Mouse (Mus musculus) left cerebral cortex, postnatal 10 days (tissue): ENCODE data around the gene Tmub2. TPM values are rescaled to one million over a fixed set of nuclear protein-coding genes. Genes with fewer than 3 reads are reported as not detected.

Source experiments
- DNase-seq, 2 experiments: peaks; one replicate each; pipeline ENCODE4 v3.0.0; 2021 to 2022; ENCODE audit warnings: low spot score in 2 of 2, mixed read lengths in 1 of 2; ENCODE audit errors: extremely low spot score in 1 of 2
- intact Hi-C: fragments of 180-260 bp; cut with DNase I; formaldehyde crosslinking; loops from one replicate; pipeline ENCODE4 v1.15.1; 2025
- total RNA-seq, 2 experiments: library from RNA; stranded (reverse); gene quantifications; 2 replicates each; pipeline ENCODE4 v1.2.3; 2021

Gene Tmub2
- 10 to 100 TPM; 61.2 to 64.4 TPM for total RNA-seq

DNA sequence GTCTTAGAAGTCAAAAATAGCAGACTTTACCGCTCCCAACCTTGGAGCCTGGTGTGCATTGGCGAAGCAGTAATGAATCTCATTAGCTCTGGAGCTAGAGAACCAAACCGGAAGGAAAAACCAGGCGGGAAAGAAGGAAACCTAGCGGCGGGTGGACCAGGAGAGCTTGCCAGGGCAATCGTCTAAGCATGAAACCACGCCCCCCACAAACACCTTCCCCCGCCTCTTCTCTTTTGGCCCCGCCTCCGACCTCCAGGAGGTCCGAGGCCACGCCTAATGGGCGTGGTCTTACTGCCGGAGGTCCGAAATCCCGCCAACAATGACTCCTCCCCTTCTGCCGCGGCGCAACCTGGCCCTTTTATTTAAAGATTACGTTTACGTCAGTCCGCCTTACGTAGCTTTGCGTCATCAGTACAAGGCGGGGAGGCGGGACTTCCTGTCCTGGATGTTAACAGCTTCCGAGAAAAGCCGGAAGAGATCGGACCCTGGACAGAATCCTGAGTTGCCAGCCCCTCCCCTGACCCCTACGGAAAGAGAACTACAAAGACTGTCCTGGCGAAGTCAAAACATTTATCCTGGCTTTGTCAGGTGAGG is at the start of gene Tmub2:
Tmub2 (plus strand) TSS at position 431 of the 594 bp plus-strand sequence.
- intact Hi-C loops = no loop called here
- peak; percentile 96 for DNase-seq

DNA sequence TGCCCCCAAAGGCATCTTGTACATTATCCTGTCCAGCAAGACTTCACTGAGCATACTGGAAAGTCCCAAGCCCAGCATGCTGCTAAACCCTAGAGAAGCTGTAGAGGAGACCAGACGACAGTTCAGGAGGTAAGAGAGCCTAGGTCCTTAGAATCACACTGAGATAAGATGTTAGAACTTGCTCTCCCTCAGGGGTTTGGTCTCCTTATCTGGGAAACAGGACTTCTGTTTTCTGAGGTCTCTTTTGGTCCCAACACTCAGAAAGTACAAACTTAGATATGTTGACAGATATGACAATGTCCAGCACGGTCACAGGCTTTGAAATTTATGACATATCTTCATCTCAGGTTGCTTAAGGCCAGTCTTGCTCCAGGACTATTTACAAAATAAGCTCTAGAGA is 48.7 kb upstream of the Tmub2 start:
- intact Hi-C loops = no loop called here
- no peak for DNase-seq

DNA sequence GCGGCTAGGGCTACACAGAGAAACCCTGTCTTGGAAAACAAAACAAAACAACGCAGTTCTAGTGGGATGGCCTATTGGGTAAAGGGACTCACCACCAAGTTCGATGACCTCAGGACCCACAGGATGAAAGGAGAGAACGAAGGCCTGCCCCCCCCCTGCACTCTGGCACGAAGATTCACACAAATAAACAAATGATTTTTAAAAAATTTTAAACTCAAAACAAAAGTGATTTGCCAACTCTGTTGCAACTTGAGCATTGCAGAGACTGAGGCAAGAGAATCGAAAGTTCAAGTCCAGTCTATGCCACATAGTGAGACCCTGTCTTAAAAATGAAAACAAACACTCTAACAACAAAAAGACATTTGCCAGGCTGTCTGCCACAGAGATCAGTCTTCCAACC is 44.1 kb upstream of the Tmub2 start:
- DNase-seq = no peak
- intact Hi-C loops = no loop called here

DNA sequence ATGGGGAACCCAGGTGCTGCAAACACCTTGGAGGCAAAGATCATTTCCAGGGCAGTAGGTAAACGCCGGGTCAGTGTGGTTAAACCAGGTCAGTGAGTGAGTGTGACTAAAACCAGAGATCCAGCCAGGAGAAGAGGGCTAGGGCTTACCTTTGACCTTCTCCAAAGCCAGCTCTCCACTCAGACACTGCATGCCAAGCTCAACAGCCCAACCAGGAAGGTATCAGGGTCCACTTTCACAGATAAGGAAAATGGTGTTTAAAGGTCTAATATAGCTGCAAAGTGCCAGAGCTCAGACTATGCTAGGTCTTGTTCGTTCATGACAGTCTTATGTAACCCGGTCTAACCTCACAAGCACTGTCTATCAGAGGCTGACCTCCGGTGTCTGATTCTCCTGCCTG is 43.5 kb upstream of the Tmub2 start:
- DNase-seq = no peak
- intact Hi-C loops = no loop called here

DNA sequence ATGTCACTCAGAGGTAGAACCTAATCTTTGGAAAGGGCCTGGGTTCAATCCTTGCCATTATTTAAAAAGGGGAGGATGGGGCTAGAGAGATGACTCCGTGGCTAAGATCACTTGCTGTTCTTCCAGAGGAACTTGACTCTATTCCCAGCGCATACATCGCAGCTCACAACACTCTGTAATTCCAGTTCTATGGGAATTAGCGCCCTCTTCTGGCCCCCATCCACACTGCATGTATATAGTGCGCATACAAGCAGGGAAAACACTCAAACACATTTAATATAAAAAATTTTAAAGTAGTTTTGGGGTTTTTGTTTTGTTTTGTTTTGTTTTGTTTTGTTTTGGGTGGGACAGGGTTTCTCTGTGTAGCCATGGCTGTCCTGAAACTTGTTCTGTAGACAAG is 42.9 kb upstream of the Tmub2 start:
- intact Hi-C loops = no loop called here
- DNase-seq = no peak

DNA sequence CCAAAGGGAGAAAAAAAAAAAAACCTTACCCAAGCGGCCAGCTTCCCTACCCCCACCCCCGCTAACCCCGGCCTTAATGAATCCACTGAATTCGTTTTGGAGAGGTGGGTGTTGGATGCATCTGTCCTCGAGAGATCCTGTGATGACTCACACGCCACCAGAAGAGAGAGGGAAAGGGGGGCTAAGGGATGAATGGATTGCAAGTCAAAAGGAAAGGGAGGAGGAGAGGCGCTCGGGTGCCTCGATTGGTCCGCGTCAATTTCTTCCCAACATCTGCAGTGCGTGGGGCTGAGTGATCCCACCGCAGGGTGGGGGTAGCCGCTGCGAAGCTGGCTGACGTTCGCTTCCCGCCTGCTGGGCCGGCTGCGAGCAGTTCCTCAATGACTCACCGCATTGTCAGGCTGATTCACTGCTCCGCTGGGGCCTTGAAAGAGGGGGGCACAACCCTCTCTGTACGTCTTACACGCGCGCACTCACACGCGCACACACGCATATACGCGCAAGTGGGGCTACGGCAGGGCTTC is 39.7 kb upstream of the Tmub2 start:
- peak; percentile 72 to 87 for DNase-seq
- intact Hi-C loops = no loop called here

DNA sequence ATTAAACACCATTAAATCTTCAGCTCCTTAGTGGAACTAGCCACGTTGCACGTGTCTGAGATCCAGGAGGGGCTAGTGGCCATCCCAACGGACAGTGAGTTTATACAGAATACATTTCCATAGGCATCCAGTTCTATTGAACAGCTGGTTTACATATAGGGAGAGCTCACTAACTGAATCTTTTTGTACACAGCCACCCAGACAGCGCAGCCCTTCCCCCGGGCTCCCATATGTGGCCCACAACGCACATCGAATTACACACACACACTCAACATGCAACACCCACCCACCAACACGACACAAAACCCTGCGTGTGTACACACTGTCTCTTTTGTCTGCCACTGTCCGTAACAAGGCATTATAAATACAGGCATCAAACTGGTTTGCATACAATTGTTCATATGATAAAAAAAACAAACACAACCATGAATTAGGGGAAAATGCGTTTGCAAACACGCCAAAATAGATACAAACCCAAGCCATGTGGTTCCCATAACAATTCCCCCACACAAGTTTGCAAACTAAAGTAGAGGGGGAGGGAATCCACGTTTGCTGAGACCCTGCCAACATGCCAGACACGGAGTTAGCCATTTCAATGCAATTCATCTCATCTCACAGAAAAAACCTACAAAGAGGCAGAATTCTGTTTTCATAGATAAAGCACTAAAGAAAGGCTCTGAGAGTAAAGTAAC is 39.0 kb upstream of the Tmub2 start:
- DNase-seq = no peak
- intact Hi-C loops = no loop called here

DNA sequence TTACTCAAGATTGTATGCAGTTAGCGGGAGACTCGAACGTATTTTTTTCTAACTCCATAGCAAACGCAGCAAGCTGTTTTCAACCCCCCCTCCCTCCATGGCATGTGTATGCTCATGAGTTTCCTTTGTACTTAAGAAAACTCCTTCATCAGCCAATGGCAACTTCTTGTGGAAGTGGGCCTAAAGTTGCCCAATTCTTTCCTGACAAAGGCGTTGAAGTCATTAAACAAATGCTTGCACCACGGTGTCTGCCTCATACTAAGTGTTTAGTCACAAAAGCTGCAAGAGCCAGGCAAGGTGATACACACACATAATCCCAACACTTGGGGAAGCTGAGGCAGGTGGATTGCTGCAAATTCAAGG is 38.5 kb upstream of the Tmub2 start:
- intact Hi-C loops = no loop called here
- no peak for DNase-seq

DNA sequence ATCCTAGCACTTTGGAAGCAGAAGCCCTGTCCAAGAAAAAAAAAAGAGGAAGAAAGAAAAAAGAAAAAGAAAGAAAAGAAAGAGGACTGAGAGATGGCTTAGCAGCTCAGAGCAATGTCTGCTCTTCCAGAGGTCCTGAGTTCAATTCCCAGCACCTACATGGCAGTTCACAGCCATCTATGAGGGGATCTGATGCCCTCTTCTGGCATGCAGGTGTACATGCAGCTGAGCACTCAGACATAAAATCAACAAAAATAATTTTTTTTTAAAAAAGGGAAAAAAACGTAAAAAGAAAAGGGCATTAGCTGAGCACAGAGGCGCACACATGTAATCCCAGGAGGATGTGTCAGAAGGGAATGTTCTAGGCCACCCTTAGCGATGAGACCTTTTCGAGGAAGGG is 37.9 kb upstream of the Tmub2 start:
- no peak for DNase-seq
- intact Hi-C loops = no loop called here

DNA sequence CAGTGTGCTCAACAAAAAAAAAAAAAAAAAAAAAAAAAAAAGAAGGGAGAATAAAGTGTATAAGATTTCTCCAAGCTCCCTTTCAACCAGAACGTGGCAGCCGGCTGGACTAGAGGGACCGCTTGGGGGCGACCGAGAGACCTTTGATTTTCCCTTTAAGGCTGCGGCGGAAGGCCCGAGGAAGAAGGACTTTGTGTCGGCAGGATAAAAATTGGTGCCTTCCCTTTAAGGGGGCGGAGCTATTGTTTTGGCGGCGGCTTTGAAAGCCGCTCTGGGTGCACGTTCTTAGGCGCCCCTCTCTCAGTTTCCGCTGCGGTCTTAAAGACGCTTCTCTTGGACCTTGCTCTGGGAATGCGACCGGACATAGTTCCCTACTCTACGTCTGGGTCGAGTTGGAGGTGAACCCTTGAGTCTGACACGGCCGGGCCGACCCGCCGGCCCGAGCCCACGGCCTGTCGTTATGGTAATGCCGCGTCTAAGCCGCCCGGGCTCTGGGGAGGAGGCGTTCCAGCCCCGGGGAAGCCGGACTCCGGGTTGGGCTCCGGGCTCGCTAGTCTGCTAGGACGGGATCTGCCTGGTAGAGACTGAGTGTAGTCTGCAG is 36.0 kb upstream of the Tmub2 start, which contains the start of gene BC030867:
BC030867 (plus strand) TSS at position 253 of the 601 bp plus-strand sequence.
- intact Hi-C loops = no loop called here
- DNase-seq = peak; percentile 88 to 92

DNA sequence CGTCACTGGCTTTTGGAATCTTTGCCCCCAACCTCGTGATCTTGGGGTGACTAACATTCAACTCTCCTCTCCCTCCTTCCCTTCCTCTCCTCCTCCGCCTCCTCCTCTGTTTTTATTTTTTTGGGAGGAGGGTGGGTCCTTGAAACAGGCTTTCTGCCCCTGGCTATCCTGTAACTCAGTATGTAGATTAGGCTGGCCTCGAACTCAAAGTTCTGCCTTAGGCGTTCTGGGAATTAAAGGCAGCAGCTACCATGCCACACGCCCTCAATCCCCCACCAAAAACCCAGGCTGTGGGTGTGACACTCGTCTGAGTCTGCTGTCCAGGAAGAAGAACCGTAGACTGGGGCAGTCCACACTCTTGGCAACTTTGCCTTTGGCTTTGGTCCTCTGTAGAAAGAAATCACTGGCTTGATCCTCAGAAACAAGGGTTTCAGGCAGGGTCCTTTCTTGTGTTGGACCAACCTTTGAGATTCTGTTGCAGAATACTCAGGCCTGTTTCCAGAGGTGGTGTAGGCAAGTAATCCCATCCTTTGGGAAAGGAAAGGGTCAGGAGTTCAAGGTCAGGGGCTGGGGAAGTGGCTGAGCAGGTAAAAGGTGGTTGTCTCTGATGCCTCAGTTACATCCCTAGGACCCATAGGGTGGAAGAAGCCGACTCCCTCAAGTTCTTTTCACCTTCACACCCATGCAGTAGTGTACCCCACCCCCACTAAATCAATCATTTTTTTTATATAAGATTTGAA is 35.2 kb upstream of the Tmub2 start:
- intact Hi-C loops = no loop called here
- DNase-seq = no peak

DNA sequence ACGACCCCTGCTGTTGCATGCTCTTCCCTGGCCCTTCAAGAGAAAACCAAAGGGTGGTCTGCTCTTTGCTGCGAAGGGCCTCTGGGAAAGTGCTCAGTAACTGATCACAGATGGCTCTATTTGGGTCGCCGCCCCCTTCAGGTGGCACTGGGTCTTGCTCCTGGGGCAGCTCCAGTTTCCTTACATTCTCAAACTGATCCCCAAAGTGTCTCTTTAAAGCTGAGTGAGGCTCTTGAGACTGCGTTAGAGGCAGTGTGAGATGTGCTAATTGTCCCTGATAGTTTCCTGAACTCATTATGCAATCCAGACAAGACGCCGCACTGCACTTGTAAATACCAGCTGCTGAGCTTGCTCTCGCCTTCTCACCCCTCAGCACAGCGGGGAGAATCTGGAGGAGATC is 27.2 kb upstream of the Tmub2 start:
- peak in 1 of 2 experiments; percentile 40 for DNase-seq
- intact Hi-C loops = no loop called here

DNA sequence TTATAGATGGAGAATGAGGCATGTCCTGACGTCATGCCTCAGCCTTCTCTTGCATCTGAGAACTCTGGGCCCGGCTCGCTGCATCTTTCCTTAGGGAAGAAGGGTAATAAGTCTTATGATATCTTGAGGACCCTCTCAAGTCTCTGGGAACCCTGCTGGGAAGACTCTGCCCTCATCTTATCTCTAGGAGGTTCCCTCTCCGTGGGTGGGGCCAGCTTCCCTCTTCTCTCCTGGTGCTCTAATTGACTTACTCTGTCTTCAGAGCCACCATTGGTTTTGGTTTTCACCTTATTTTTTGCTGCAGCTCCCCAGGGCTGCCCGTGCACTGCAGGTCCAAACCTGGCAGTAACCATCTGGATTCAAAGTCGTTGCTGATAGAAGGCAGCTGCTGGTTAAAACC is 26.6 kb upstream of the Tmub2 start:
- intact Hi-C loops = no loop called here
- no peak for DNase-seq

DNA sequence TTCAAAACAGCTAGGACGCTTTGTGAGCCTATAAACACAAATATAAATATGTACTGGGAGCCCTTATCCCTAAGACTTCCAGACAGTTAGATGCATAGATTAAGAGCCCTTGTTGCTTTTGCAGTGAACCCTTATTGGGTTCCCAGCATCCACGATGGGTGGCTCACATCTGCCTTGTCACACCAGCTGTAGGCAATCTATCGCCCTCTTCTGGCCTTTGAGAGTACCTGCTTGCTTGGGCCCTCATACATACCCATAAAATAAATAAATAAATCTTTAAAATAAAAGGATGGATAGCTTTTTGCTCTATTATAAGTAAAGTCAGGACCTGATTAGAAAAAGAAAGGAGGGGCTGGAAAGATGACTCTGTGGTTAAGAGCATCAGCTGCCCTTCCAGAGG is 26.2 kb upstream of the Tmub2 start:
- intact Hi-C loops = no loop called here

DNA sequence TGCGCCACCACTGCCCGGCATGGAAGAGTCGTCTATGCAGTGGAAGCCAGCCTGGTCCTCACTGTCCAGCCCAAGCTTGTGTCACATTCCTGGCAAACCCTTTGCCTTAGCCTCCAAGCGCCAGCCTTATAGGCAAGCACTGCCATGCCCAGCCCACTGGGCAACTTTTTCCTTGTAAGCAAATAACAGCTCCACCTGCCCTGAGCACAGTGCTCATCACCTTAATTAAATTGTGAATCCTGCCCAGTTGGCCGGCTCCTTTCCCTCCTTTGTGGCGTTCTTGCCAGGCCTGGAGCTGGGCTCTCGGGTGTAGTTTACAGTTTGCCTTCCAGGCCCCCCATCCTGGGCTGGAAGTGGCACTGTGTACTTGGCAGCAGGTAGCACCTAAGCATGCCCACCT is 21.5 kb upstream of the Tmub2 start:
- intact Hi-C loops = no loop called here
- DNase-seq = no peak

More for the DNA sequence above, 26.2 kb upstream of the Tmub2 start:
- DNase-seq = no peak

DNA sequence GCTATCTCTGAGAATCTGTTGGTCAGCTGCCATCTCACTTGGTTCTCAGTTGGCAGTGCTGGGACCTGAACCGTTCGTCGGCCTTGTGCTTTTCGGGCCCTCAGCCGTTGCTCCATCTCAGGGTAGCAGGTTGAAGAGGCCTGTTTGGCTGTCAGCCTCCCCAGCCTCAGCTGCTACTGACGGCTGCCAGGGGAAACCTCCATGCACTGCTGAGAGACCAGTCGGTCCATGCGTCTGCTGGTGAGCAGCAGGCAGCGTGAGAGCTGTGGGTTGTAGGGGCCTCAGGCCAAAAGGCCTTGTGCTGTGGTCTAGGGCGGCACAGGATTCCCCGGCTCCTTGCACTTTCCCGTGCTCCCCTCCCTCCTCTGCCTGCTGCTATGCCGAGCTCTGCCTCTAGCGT is 18.9 kb upstream of the Tmub2 start:
- intact Hi-C loops = loop anchor here (5.0 kb wide), 2 partner anchors 109 to 159 kb away; partner anchors contain the start of genes Pyy and Tmem101
- DNase-seq = no peak

DNA sequence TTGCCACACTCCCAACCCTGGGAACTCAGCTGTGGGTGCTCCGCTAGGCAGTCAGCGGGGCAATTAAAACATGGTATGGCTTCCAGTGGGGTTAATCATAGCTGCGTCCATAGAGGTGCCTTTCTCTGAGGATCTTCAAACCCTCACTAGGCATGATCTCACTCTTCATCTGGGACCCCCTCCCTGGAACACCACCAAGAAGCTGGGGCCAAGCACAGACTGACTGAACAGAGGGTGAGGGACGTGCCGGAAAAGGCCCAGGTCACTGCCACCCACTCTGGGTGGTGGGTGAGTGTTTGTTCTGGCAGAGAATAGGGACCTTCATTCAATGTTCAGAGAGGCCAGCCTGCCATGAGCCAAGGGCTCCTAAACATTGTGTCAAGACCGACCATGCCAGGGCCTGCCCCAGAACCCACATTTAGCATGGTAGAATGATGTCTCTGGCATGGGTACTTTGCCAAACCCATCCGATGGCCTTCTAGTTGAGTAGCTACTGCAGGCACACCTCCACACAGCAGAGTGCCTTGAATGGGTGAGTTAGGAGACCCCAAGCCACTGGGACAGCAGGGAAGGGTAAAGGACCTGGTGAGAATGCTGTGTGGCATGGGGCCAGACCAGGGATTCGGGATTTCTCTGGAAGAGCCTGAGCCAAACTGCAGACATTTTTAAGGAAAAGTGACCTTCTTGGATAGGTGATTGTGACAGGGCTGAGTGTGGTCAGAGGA is 17.9 kb upstream of the Tmub2 start:
- DNase-seq = no peak
- intact Hi-C loops = loop anchor here (5.0 kb wide), 2 partner anchors 109 to 159 kb away; partner anchors contain the start of genes Pyy and Tmem101

DNA sequence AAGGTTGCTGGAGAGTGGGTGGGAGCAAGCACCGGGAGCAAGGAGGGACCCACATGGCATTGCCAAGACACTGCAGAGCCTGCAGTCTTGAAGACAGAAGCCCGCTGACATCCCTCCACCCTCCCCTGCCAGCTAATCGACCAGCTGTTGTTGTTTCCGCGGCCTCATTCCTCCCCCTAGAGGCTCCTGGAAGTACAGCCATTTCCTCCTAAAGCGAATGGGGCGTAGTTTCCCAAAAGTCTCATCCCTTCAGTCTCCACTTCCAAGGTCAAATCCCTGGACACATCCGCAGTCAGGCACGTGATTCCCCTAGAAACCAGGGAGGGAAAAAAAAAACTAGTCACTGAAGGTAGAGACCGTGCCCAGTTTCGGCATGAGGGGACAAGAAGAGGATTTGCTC is 17.3 kb upstream of the Tmub2 start:
- DNase-seq = peak; percentile 60 to 84
- intact Hi-C loops = loop anchor here (5.0 kb wide), 2 partner anchors 110 to 160 kb away; partner anchors contain the start of genes Pyy and Tmem101
